Mouse (Mus musculus) ES-E14 (cell line): ENCODE data around the gene Lzts3. TPM values are rescaled to one million over a fixed set of nuclear protein-coding genes. Genes with fewer than 3 reads are reported as not detected.

Experiments used
- DNase-seq: peaks from one replicate; pipeline ENCODE4 v3.0.0-alpha.2; 2013; ENCODE audit warnings: low read depth, low spot score
- H3K27ac ChIP-seq: 2 replicates; pipeline ENCODE4 v1.5.1; 2012; ENCODE audit warnings: low read depth, mild to moderate bottlenecking, low read length, moderate library complexity, mixed read lengths; ENCODE audit not compliant: poor library complexity, insufficient read depth, severe bottlenecking
- H3K36me3 ChIP-seq: 2 replicates; pipeline ENCODE4 v1.6.1; 2012; ENCODE audit warnings: mild to moderate bottlenecking, low read length, moderate library complexity, mixed read lengths; ENCODE audit not compliant: control insufficient read depth, poor library complexity, insufficient read depth, severe bottlenecking
- H3K4me1 ChIP-seq, 2 experiments: fragments of 150-350 bp in 1 of 2; sonication (generic) in 1 of 2; 2 replicates each; pipeline ENCODE4 v1.6.1; 2012; ENCODE audit warnings: low read length in 2 of 2, mild to moderate bottlenecking in 1 of 2, mixed read lengths in 1 of 2; ENCODE audit not compliant: control insufficient read depth in 2 of 2, insufficient read depth in 2 of 2, poor library complexity in 1 of 2
- H3K4me3 ChIP-seq, 2 experiments: fragments of 150-350 bp in 1 of 2; sonication (generic) in 1 of 2; 2 replicates each; pipeline ENCODE4 v1.5.1; 2012; ENCODE audit warnings: low read length in 2 of 2, low read depth in 1 of 2, mild to moderate bottlenecking in 1 of 2, mixed read lengths in 1 of 2; ENCODE audit not compliant: insufficient read depth in 1 of 2, poor library complexity in 1 of 2, severe bottlenecking in 1 of 2
- H3K9ac ChIP-seq: 2 replicates; pipeline ENCODE4 v1.6.1; 2012; ENCODE audit warnings: low read depth, mild to moderate bottlenecking, low read length, mixed read lengths; ENCODE audit not compliant: poor library complexity, insufficient read depth, severe bottlenecking
- H3K9me3 ChIP-seq: fragments of 150-350 bp; sonication (generic); 2 replicates; pipeline ENCODE4 v1.6.1; 2012; ENCODE audit warnings: low read depth, mild to moderate bottlenecking, low read length; ENCODE audit not compliant: control insufficient read depth, insufficient read depth
- CHD2 ChIP-seq: IDR thresholded peaks from 2 replicates; pipeline ENCODE4 v1.6.1; 2014; ENCODE audit warnings: mild to moderate bottlenecking, low read depth, low read length, inconsistent platforms
- in situ Hi-C, 2 experiments: fragments of 600-800 bp; cut with MboI; formaldehyde crosslinking; loops; one replicate each; pipeline ENCODE4 v1.15.1; 2025; ENCODE audit warnings: low sequenced_read_pairs in 2 of 2, inconsistent platforms in 1 of 2; ENCODE audit not compliant: unreplicated experiment in 2 of 2
- total RNA-seq: library from RNA; depleted of rRNA; stranded (reverse); fragments of 300-350 nt; gene quantifications from 2 replicates; pipeline ENCODE4 v1.2.3, GENCODE M21; 2012; rRNA removed

The Lzts3 gene
- total RNA-seq, 1 experiment, result 3.4 TPM

- H3K4me3 ChIP-seq, result no peak overlapping the region
- TF ChIP-seq CHD2, result no peak
- in situ Hi-C loops, result no loop called here
- no peaks in the 10 kb centered on the region for H3K36me3 ChIP-seq
- H3K9ac ChIP-seq, result no peak overlapping the region
- no peak overlapping the region for H3K27ac ChIP-seq
- no peak for DNase-seq
- no peaks in the 10 kb centered on the region for H3K9me3 ChIP-seq
- peaks cover 0 to 7% of the 10 kb centered on the region in 2 experiments; a peak in 1 of 4 replicates for H3K4me1 ChIP-seq
Observed at GRCm38 (mm10) chr2:130583902-130584560, 58.6 kb downstream of the Lzts3 start.

Other genes starting within 250 kb of the Lzts3 start
- 52.2 and 61.2 TPM in 2 replicates for gene Cpxm1, start 245.2 kb downstream of the Lzts3 start, total RNA-seq
- gene Gm28372, start 237.6 kb downstream of the Lzts3 start, total RNA-seq, result not detected in 2 replicates
- not detected in 2 replicates for gene 1700020A23Rik, start 237.5 kb downstream of the Lzts3 start, total RNA-seq
- gene Tmem239, start 236.3 kb downstream of the Lzts3 start, total RNA-seq, result not detected in 2 replicates
- gene Vps16, start 218.5 kb downstream of the Lzts3 start, total RNA-seq, result 111 and 164 TPM in 2 replicates
- gene Pced1a, start 218.1 kb downstream of the Lzts3 start, total RNA-seq, result 13.1 and 14.4 TPM in 2 replicates
- 35.1 and 40.6 TPM in 2 replicates for gene Ptpra, start 192.5 kb downstream of the Lzts3 start, total RNA-seq
- gene Mrps26, start 79.1 kb downstream of the Lzts3 start, total RNA-seq, result 42.6 and 57.0 TPM in 2 replicates
- 0.45 TPM in 1 of 2 replicates, not detected in the other for gene Oxt, start 66.6 kb downstream of the Lzts3 start, total RNA-seq
- gene Avp, start 60.2 kb downstream of the Lzts3 start, total RNA-seq, result not detected in 2 replicates
- gene Fastkd5, start 12.8 kb downstream of the Lzts3 start, total RNA-seq, result 22.0 and 22.2 TPM in 2 replicates
- 5.0 and 5.8 TPM in 2 replicates for gene Ubox5, start 12.8 kb downstream of the Lzts3 start, total RNA-seq
- 60.1 and 62.4 TPM in 2 replicates for gene Ddrgk1, start 21.9 kb upstream of the Lzts3 start, total RNA-seq
- 55.0 and 83.4 TPM in 2 replicates for gene Itpa, start 24.8 kb upstream of the Lzts3 start, total RNA-seq
- 13.0 and 25.0 TPM in 2 replicates for gene Slc4a11, start 54.7 kb upstream of the Lzts3 start, total RNA-seq